Mouse (Mus musculus) liver, embryonic 15.5 days (tissue): ENCODE data around the gene Pnkd. TPM values are rescaled to one million over a fixed set of nuclear protein-coding genes. Genes with fewer than 3 reads are reported as not detected.
"Not testable (repeated sequence)": the region's sequence is repeated elsewhere in the genome, so short reads cannot be mapped to it uniquely, and the experiment has no call there.

ENCODE experiments used
- ATAC-seq: fragments of 200-750 bp; cut with Nextera tagmentation; 2 replicates; pipeline ENCODE4 v1.8.0; 2017; ENCODE audit warnings: moderate number of reproducible peaks, mild to moderate bottlenecking, moderate library complexity; ENCODE audit not compliant: insufficient read depth
- H3K27ac ChIP-seq: fragments of 300-500 bp; sonication (generic); replicated peaks from 2 replicates; pipeline ENCODE4 v1.5.1; 2015; ENCODE audit warnings: mild to moderate bottlenecking, inconsistent platforms
- H3K27me3 ChIP-seq: fragments of 300-500 bp; sonication (generic); 2 replicates; pipeline ENCODE4 v1.6.1; 2015; ENCODE audit warnings: mild to moderate bottlenecking, inconsistent platforms
- H3K36me3 ChIP-seq: fragments of 300-500 bp; sonication (generic); replicated peaks from 2 replicates; pipeline ENCODE4 v1.6.1; 2015; ENCODE audit warnings: moderate library complexity, mild to moderate bottlenecking, inconsistent platforms
- H3K4me1 ChIP-seq: fragments of 300-500 bp; sonication (generic); replicated peaks from 2 replicates; pipeline ENCODE4 v1.6.1; 2015; ENCODE audit warnings: inconsistent platforms
- H3K4me2 ChIP-seq: fragments of 300-500 bp; sonication (generic); 2 replicates; pipeline ENCODE4 v1.6.1; 2015; ENCODE audit warnings: moderate library complexity, mild to moderate bottlenecking, inconsistent platforms
- H3K4me3 ChIP-seq: fragments of 300-500 bp; sonication (generic); replicated peaks from 2 replicates; pipeline ENCODE4 v1.5.1; 2015; ENCODE audit warnings: mild to moderate bottlenecking, inconsistent platforms
- H3K9ac ChIP-seq: fragments of 300-500 bp; sonication (generic); 2 replicates; pipeline ENCODE4 v1.6.1; 2015; ENCODE audit warnings: moderate library complexity, mild to moderate bottlenecking, inconsistent platforms
- H3K9me3 ChIP-seq: fragments of 300-500 bp; sonication (generic); replicated peaks from 2 replicates; pipeline ENCODE4 v1.6.1; 2016; ENCODE audit warnings: inconsistent platforms
- WGBS: fragments of 180-500 bp; shearing (Covaris S2); methylation state at CpG from one replicate; pipeline ENCODE4 v1.1.7; 2015; ENCODE audit warnings: mixed read lengths; ENCODE audit not compliant: insufficient replicate concordance; 5-methylcytosine and 5-hydroxymethylcytosine counted together
- polyA plus RNA-seq: library from polyadenylated mRNA; unstranded; fragments of >200 nt; fragmentation: Nextera tagmentation; extraction: Ambion mirVana; gene quantifications from 2 replicates; pipeline ENCODE4 v1.2.1, GENCODE M21; 2015

Pnkd gene
- polyA plus RNA-seq, 1 experiment from 2014 or later = 32.0 TPM

- Histone ChIP-seq H3K9me3 (no peaks in the 10 kb centered on the region), H3K9ac (no peak overlapping the region), H3K27me3 (peaks cover 14% of the 10 kb centered on the region), H3K36me3 (no peaks in the 10 kb centered on the region), H3K4me2 (no peak overlapping the region), H3K27ac (no peak overlapping the region), H3K4me3 (no peak overlapping the region), H3K4me1 (peaks cover 36% of the 10 kb centered on the region)
- 59% methylated on average over 3 of the region's 3 CpGs for WGBS
- ATAC-seq = no peak
Observed at GRCm38 (mm10) chr1:74334607-74335006, 49.9 kb downstream of the Pnkd start.

- 58% methylated on average over 4 of the region's 4 CpGs for WGBS
- no peak overlapping the region for H3K27ac ChIP-seq
- no peak overlapping the region for H3K9ac ChIP-seq
- H3K36me3 ChIP-seq = no peaks in the 10 kb centered on the region
- H3K9me3 ChIP-seq = no peaks in the 10 kb centered on the region
- H3K4me1 ChIP-seq = peaks cover 34% of the 10 kb centered on the region
- ATAC-seq = no peak
- peaks cover 14% of the 10 kb centered on the region for H3K27me3 ChIP-seq
- no peak overlapping the region for H3K4me2 ChIP-seq
- H3K4me3 ChIP-seq = no peak overlapping the region
Observed at GRCm38 (mm10) chr1:74335033-74335432, 50.3 kb downstream of the Pnkd start.

- Histone ChIP-seq H3K4me3 (no peak overlapping the region), H3K27ac (no peak overlapping the region), H3K4me2 (no peak overlapping the region), H3K9me3 (no peaks in the 10 kb centered on the region), H3K9ac (no peak overlapping the region), H3K36me3 (no peaks in the 10 kb centered on the region), H3K4me1 (peaks cover 29% of the 10 kb centered on the region), H3K27me3 (peaks cover 14% of the 10 kb centered on the region)
- 61% methylated on average over 6 of the region's 6 CpGs for WGBS
- ATAC-seq = no peak
Observed at GRCm38 (mm10) chr1:74335436-74336170, 50.9 kb downstream of the Pnkd start.

GRCm38 (mm10) chr1:74337241-74337771 lies 52.6 kb downstream of the Pnkd start:
- no peak overlapping the region for H3K9ac ChIP-seq
- no peak overlapping the region for H3K27ac ChIP-seq
- ATAC-seq = no peak
- H3K27me3 ChIP-seq = peaks cover 14% of the 10 kb centered on the region
- no peak overlapping the region for H3K4me2 ChIP-seq
- no peaks in the 10 kb centered on the region for H3K36me3 ChIP-seq
- WGBS = 75% methylated on average over 3 of the region's 3 CpGs
- H3K4me3 ChIP-seq = no peak overlapping the region
- H3K9me3 ChIP-seq = no peaks in the 10 kb centered on the region
- H3K4me1 ChIP-seq = peaks cover 15% of the 10 kb centered on the region

- Histone ChIP-seq H3K9me3 (no peaks in the 10 kb centered on the region), H3K4me3 (no peak overlapping the region), H3K36me3 (no peaks in the 10 kb centered on the region), H3K4me2 (no peak overlapping the region), H3K27ac (no peak overlapping the region), H3K4me1 (peaks cover 9% of the 10 kb centered on the region), H3K27me3 (peaks cover 11% of the 10 kb centered on the region), H3K9ac (no peak overlapping the region)
- no peak for ATAC-seq
- 68% methylated on average over 5 of the region's 5 CpGs for WGBS
Observed at GRCm38 (mm10) chr1:74338013-74338412, 53.3 kb downstream of the Pnkd start.

- Histone ChIP-seq H3K27me3 (peaks cover 5% of the 10 kb centered on the region; the same call in 1 of the 2 replicates), H3K9me3 (no peaks in the 10 kb centered on the region), H3K36me3 (no peaks in the 10 kb centered on the region), H3K4me1 (peaks cover 10% of the 10 kb centered on the region), H3K27ac (no peak overlapping the region), H3K9ac (no peak overlapping the region), H3K4me3 (no peak overlapping the region), H3K4me2 (no peak overlapping the region)
- WGBS = 70% methylated on average over 4 of the region's 4 CpGs
- no peak for ATAC-seq
Observed at GRCm38 (mm10) chr1:74338626-74339025, 53.9 kb downstream of the Pnkd start.

GRCm38 (mm10) chr1:74339917-74340316 lies 55.2 kb downstream of the Pnkd start:
- Histone ChIP-seq H3K9ac (no peak overlapping the region), H3K4me1 (peaks cover 10% of the 10 kb centered on the region), H3K36me3 (no peaks in the 10 kb centered on the region), H3K4me3 (no peak overlapping the region), H3K4me2 (no peak overlapping the region), H3K27ac (no peak overlapping the region), H3K9me3 (no peaks in the 10 kb centered on the region), H3K27me3 (no peaks in the 10 kb centered on the region)
- no peak for ATAC-seq
- WGBS = 84% methylated on average over 9 of the region's 9 CpGs

- H3K4me3 ChIP-seq = no peak overlapping the region
- H3K36me3 ChIP-seq = no peaks in the 10 kb centered on the region
- no peak overlapping the region for H3K9ac ChIP-seq
- ATAC-seq = no peak
- 79% methylated on average over 6 of the region's 6 CpGs for WGBS
- H3K9me3 ChIP-seq = no peaks in the 10 kb centered on the region
- H3K27me3 ChIP-seq = no peaks in the 10 kb centered on the region
- H3K27ac ChIP-seq = no peak overlapping the region
- H3K4me2 ChIP-seq = no peak overlapping the region
- H3K4me1 ChIP-seq = peaks cover 10% of the 10 kb centered on the region
Observed at GRCm38 (mm10) chr1:74340361-74340764, 55.6 kb downstream of the Pnkd start.

GRCm38 (mm10) chr1:74340992-74341391 lies 56.3 kb downstream of the Pnkd start:
- H3K9ac ChIP-seq, H3K4me3 ChIP-seq, H3K4me2 ChIP-seq, H3K36me3 ChIP-seq, ATAC-seq, H3K9me3 ChIP-seq, H3K27me3 ChIP-seq, H3K27ac ChIP-seq, H3K4me1 ChIP-seq: not testable (repeated sequence)
- 87% methylated on average over 4 of the region's 4 CpGs for WGBS

GRCm38 (mm10) chr1:74341898-74342297 lies 57.2 kb downstream of the Pnkd start:
- Histone ChIP-seq H3K36me3 (no peaks in the 10 kb centered on the region), H3K9me3 (no peaks in the 10 kb centered on the region), H3K9ac (no peak overlapping the region), H3K27me3 (no peaks in the 10 kb centered on the region), H3K4me3 (no peak overlapping the region), H3K27ac (no peak overlapping the region), H3K4me2 (no peak overlapping the region), H3K4me1 (peaks cover 10% of the 10 kb centered on the region)
- no peak for ATAC-seq
- 64% methylated on average over 7 of the region's 7 CpGs for WGBS

- ATAC-seq = no peak
- no peak overlapping the region for H3K9ac ChIP-seq
Observed at GRCm38 (mm10) chr1:74342308-74342707, 57.6 kb downstream of the Pnkd start.

GRCm38 (mm10) chr1:74343161-74343560 lies 58.4 kb downstream of the Pnkd start:
- ATAC-seq = no peak
- H3K4me3 ChIP-seq = no peak overlapping the region
- H3K27ac ChIP-seq = no peak overlapping the region
- no peaks in the 10 kb centered on the region for H3K27me3 ChIP-seq
- no peak overlapping the region for H3K4me2 ChIP-seq
- H3K9me3 ChIP-seq = no peaks in the 10 kb centered on the region
- H3K4me1 ChIP-seq = peaks cover 10% of the 10 kb centered on the region
- WGBS = 61% methylated on average over 5 of the region's 5 CpGs
- no peak overlapping the region for H3K9ac ChIP-seq
- no peaks in the 10 kb centered on the region for H3K36me3 ChIP-seq

More at GRCm38 (mm10) chr1:74342308-74342707, 57.6 kb downstream of the Pnkd start:
- Histone ChIP-seq H3K27ac (no peak overlapping the region), H3K4me3 (no peak overlapping the region), H3K36me3 (no peaks in the 10 kb centered on the region), H3K27me3 (no peaks in the 10 kb centered on the region), H3K4me2 (no peak overlapping the region), H3K9me3 (no peaks in the 10 kb centered on the region), H3K4me1 (peaks cover 10% of the 10 kb centered on the region)
- WGBS = 71% methylated on average over 1 of the region's 1 CpGs
